Mouse (Mus musculus) cerebellum, postnatal 4 days (tissue): Measurements from ENCODE around the gene Tnnt1.

Source experiments
- DNase-seq, 2 experiments: peaks; one replicate each; pipeline ENCODE4 v3.0.0; 2022; ENCODE audit warnings: low spot score in 2 of 2, mixed read lengths in 1 of 2

The Tnnt1 gene

GRCm38 (mm10) chr7:4521231-4522003 is 5.2 kb upstream of the Tnnt1 start:
- DNase-seq: no peak

GRCm38 (mm10) chr7:4518487-4518886 is 2.3 kb upstream of the Tnnt1 start:
- DNase-seq: no peak

GRCm38 (mm10) chr7:4515853-4516252 is 329 bp downstream of the Tnnt1 start:
- no peak for DNase-seq

GRCm38 (mm10) chr7:4513829-4514712 is 2.1 kb downstream of the Tnnt1 start:
- no peak for DNase-seq

GRCm38 (mm10) chr7:4513236-4513635 is 2.9 kb downstream of the Tnnt1 start:
- no peak for DNase-seq

- DNase-seq: no peak
Measured at GRCm38 (mm10) chr7:4511489-4512224, 4.5 kb downstream of the Tnnt1 start.

- peak; percentile 50 to 73 for DNase-seq
Measured at GRCm38 (mm10) chr7:4509863-4510608, 6.1 kb downstream of the Tnnt1 start.

- no peak for DNase-seq
Measured at GRCm38 (mm10) chr7:4508739-4509116, 7.5 kb downstream of the Tnnt1 start.

- DNase-seq: no peak
Measured at GRCm38 (mm10) chr7:4508062-4508738, 8.0 kb downstream of the Tnnt1 start.

GRCm38 (mm10) chr7:4507220-4507619 is 9.0 kb downstream of the Tnnt1 start:
- DNase-seq: no peak

GRCm38 (mm10) chr7:4504646-4505435 is 11.3 kb downstream of the Tnnt1 start:
- DNase-seq: no peak

- DNase-seq: no peak
Measured at GRCm38 (mm10) chr7:4503858-4504257, 12.3 kb downstream of the Tnnt1 start.

- DNase-seq: no peak
Measured at GRCm38 (mm10) chr7:4503100-4503499, 13.1 kb downstream of the Tnnt1 start.

GRCm38 (mm10) chr7:4502421-4503090 is 13.6 kb downstream of the Tnnt1 start:
- DNase-seq: no peak

- peak; percentile 85 to 94 for DNase-seq
Measured at GRCm38 (mm10) chr7:4501558-4502397, 14.4 kb downstream of the Tnnt1 start, which contains the start of gene Ppp1r12c. Gene Ppp1r12c (minus strand): TSS chr7:4501680.

- peak; percentile 36 to 62 for DNase-seq
Measured at GRCm38 (mm10) chr7:4500892-4501471, 15.2 kb downstream of the Tnnt1 start.

GRCm38 (mm10) chr7:4499034-4499433 is 17.1 kb downstream of the Tnnt1 start:
- DNase-seq: no peak

GRCm38 (mm10) chr7:4498251-4498650 is 17.9 kb downstream of the Tnnt1 start:
- peak in 1 of 2 experiments; percentile 45 for DNase-seq
